Mouse (Mus musculus) liver, embryonic 13.5 days (tissue): ENCODE data around the gene Gm17079. TPM values are rescaled to one million over a fixed set of nuclear protein-coding genes. Genes with fewer than 3 reads are reported as not detected.
"Not testable (repeated sequence)": the region's sequence is repeated elsewhere in the genome, so short reads cannot be mapped to it uniquely, and the experiment has no call there.

Experiments
- ATAC-seq: fragments of 200-750 bp; cut with Nextera tagmentation; 2 replicates; pipeline ENCODE4 v1.8.0; 2017; ENCODE audit warnings: low read depth, mild to moderate bottlenecking, moderate number of reproducible peaks, moderate library complexity
- DNase-seq: peaks from one replicate; pipeline ENCODE4 v3.0.0; 2022
- H3K27ac ChIP-seq: fragments of 300-500 bp; sonication (generic); 2 replicates; pipeline ENCODE4 v1.5.1; 2015; ENCODE audit warnings: moderate library complexity, mild to moderate bottlenecking, inconsistent platforms
- H3K27me3 ChIP-seq: fragments of 300-500 bp; sonication (generic); 2 replicates; pipeline ENCODE4 v1.6.1; 2015; ENCODE audit warnings: mild to moderate bottlenecking, inconsistent platforms
- H3K36me3 ChIP-seq: fragments of 300-500 bp; sonication (generic); 2 replicates; pipeline ENCODE4 v1.6.1; 2015; ENCODE audit warnings: mild to moderate bottlenecking, inconsistent platforms
- H3K4me1 ChIP-seq: fragments of 300-500 bp; sonication (generic); replicated peaks from 2 replicates; pipeline ENCODE4 v1.6.1; 2015; ENCODE audit warnings: inconsistent platforms
- H3K4me2 ChIP-seq: fragments of 300-500 bp; sonication (generic); 2 replicates; pipeline ENCODE4 v1.6.1; 2015; ENCODE audit warnings: inconsistent platforms, mild to moderate bottlenecking, moderate library complexity
- H3K4me3 ChIP-seq: fragments of 300-500 bp; sonication (generic); replicated peaks from 2 replicates; pipeline ENCODE4 v1.5.1; 2015; ENCODE audit warnings: mild to moderate bottlenecking, inconsistent platforms
- H3K9ac ChIP-seq: fragments of 300-500 bp; sonication (generic); 2 replicates; pipeline ENCODE4 v1.6.1; 2015; ENCODE audit warnings: mild to moderate bottlenecking, inconsistent platforms
- H3K9me3 ChIP-seq: fragments of 300-500 bp; sonication (generic); replicated peaks from 2 replicates; pipeline ENCODE4 v1.6.1; 2016; ENCODE audit warnings: inconsistent platforms
- WGBS: fragments of 180-500 bp; shearing (Covaris S2); methylation state at CpG from one replicate; pipeline ENCODE4 v1.1.7; 2015; ENCODE audit not compliant: insufficient replicate concordance; 5-methylcytosine and 5-hydroxymethylcytosine counted together
- polyA plus RNA-seq: library from polyadenylated mRNA; unstranded; fragments of >200 nt; fragmentation: Nextera tagmentation; extraction: Ambion mirVana; gene quantifications from 2 replicates; pipeline ENCODE4 v1.2.1, GENCODE M21; 2015

Gm17079 gene
- polyA plus RNA-seq, result not detected in 2 replicates

GRCm38 (mm10) chr14:51695368-51695767 is at the start of gene Gm17079:
Gm17079 (minus strand) TSS chr14:51695468.
- not testable (repeated sequence) for ATAC-seq, DNase-seq, H3K9ac ChIP-seq

GRCm38 (mm10) chr14:51740347-51741170 is 45.3 kb upstream of the Gm17079 start:
- no peaks in the 10 kb centered on the region for H3K9me3 ChIP-seq
- H3K4me2 ChIP-seq, result peak overlapping the region; percentile 41
- 1% methylated on average over 42 of the region's 42 CpGs for WGBS
- no peaks in the 10 kb centered on the region for H3K4me1 ChIP-seq
- H3K27ac ChIP-seq, result no peak overlapping the region
- no peaks in the 10 kb centered on the region for H3K36me3 ChIP-seq
- ATAC-seq, result no peak
- H3K4me3 ChIP-seq, result peak overlapping the region; percentile 24; the same call in 1 of the 2 replicates
- H3K27me3 ChIP-seq, result peaks cover 45% of the 10 kb centered on the region
- DNase-seq, result no peak
- no peak overlapping the region for H3K9ac ChIP-seq

More at GRCm38 (mm10) chr14:51695368-51695767, at the start of gene Gm17079:
- not testable (repeated sequence) for H3K4me2 ChIP-seq, H3K4me1 ChIP-seq, H3K9me3 ChIP-seq, H3K27me3 ChIP-seq, H3K27ac ChIP-seq, H3K36me3 ChIP-seq, H3K4me3 ChIP-seq
- 59% methylated on average over 2 of the region's 2 CpGs for WGBS

- Histone ChIP-seq H3K9ac (no peak overlapping the region), H3K4me3 (no peak overlapping the region), H3K36me3 (no peaks in the 10 kb centered on the region), H3K4me2 (no peak overlapping the region), H3K27me3 (peaks cover 45% of the 10 kb centered on the region), H3K4me1 (no peaks in the 10 kb centered on the region), H3K27ac (no peak overlapping the region), H3K9me3 (no peaks in the 10 kb centered on the region)
- no peak for ATAC-seq
- WGBS, result 5% methylated on average over 24 of the region's 24 CpGs
- DNase-seq, result no peak
Measured at GRCm38 (mm10) chr14:51739150-51739993, 44.1 kb upstream of the Gm17079 start.

- peaks cover 45% of the 10 kb centered on the region for H3K27me3 ChIP-seq
- no peak for DNase-seq
- H3K9ac ChIP-seq, result no peak overlapping the region
- no peak for ATAC-seq
- no peak overlapping the region for H3K4me2 ChIP-seq
- no peak overlapping the region for H3K27ac ChIP-seq
- H3K4me3 ChIP-seq, result no peak overlapping the region
- H3K36me3 ChIP-seq, result no peaks in the 10 kb centered on the region
- H3K4me1 ChIP-seq, result no peaks in the 10 kb centered on the region
- no peaks in the 10 kb centered on the region for H3K9me3 ChIP-seq
- 5% methylated on average over 29 of the region's 29 CpGs for WGBS
Measured at GRCm38 (mm10) chr14:51738411-51739149, 43.3 kb upstream of the Gm17079 start.

GRCm38 (mm10) chr14:51737967-51738366 is 42.7 kb upstream of the Gm17079 start:
- no peak for DNase-seq
- no peak overlapping the region for H3K9ac ChIP-seq
- H3K9me3 ChIP-seq, result no peaks in the 10 kb centered on the region
- H3K4me3 ChIP-seq, result no peak overlapping the region
- H3K4me2 ChIP-seq, result no peak overlapping the region
- H3K27me3 ChIP-seq, result peaks cover 45% of the 10 kb centered on the region
- ATAC-seq, result no peak
- no peaks in the 10 kb centered on the region for H3K4me1 ChIP-seq
- H3K27ac ChIP-seq, result no peak overlapping the region
- 15% methylated on average over 12 of the region's 12 CpGs for WGBS
- H3K36me3 ChIP-seq, result no peaks in the 10 kb centered on the region

- 36% methylated on average over 1 of the region's 1 CpGs for WGBS
- ATAC-seq (no peak), DNase-seq (no peak)
- H3K27me3 ChIP-seq, result no peaks in the 10 kb centered on the region
- H3K4me1 ChIP-seq, result no peaks in the 10 kb centered on the region
- no peak within 1 kb of the TSS for H3K9ac ChIP-seq
- H3K4me2 ChIP-seq, result no peak within 1 kb of the TSS
- H3K27ac ChIP-seq, result no peak within 1 kb of the TSS
- H3K9me3 ChIP-seq, result no peaks in the 10 kb centered on the region
- no peaks in the 10 kb centered on the region for H3K36me3 ChIP-seq
- H3K4me3 ChIP-seq, result no peak within 1 kb of the TSS
Measured at GRCm38 (mm10) chr14:51717083-51717482, 21.8 kb upstream of the Gm17079 start, which contains the start of gene Gm5800. Gm5800 (minus strand) TSS chr14:51717183.

GRCm38 (mm10) chr14:51677269-51677668 is 18.0 kb downstream of the Gm17079 start:
- Histone ChIP-seq H3K27me3 (no peaks in the 10 kb centered on the region), H3K36me3 (no peaks in the 10 kb centered on the region), H3K4me2 (no peak overlapping the region), H3K27ac (no peak overlapping the region), H3K9ac (no peak overlapping the region), H3K4me1 (no peaks in the 10 kb centered on the region), H3K4me3 (no peak overlapping the region), H3K9me3 (no peaks in the 10 kb centered on the region)
- WGBS, result 76% methylated on average over 5 of the region's 5 CpGs
- ATAC-seq (no peak), DNase-seq (no peak)

Other genes starting within 250 kb of the Gm17079 start
- not detected in 2 replicates for gene Vmn2r89, start 243.6 kb downstream of the Gm17079 start, polyA plus RNA-seq
- gene Gm5622, start 142.7 kb downstream of the Gm17079 start, polyA plus RNA-seq, result 0.09 and 0.22 TPM in 2 replicates
- gene Gm17175, start 121.4 kb downstream of the Gm17079 start, polyA plus RNA-seq, result not detected in 2 replicates
- gene Gm17174, start 103.3 kb downstream of the Gm17079 start, polyA plus RNA-seq, result not detected in 2 replicates
- not detected in 2 replicates for gene Gm17078, start 84.2 kb downstream of the Gm17079 start, polyA plus RNA-seq
- gene Gm4181, start 59.8 kb downstream of the Gm17079 start, polyA plus RNA-seq, result not detected in 2 replicates
- gene Gm5800, start 21.7 kb upstream of the Gm17079 start, polyA plus RNA-seq, result not detected in 2 replicates
- not detected in 2 replicates for gene Ang4, start 78.1 kb upstream of the Gm17079 start, polyA plus RNA-seq
- not detected in 2 replicates for gene AY358078, start 104.6 kb upstream of the Gm17079 start, polyA plus RNA-seq
- 9.8 and 10.1 TPM in 2 replicates for gene Ear6, start 158.2 kb upstream of the Gm17079 start, polyA plus RNA-seq
- 16.6 and 19.8 TPM in 2 replicates for gene Mettl17, start 189.4 kb upstream of the Gm17079 start, polyA plus RNA-seq
- gene Slc39a2, start 197.4 kb upstream of the Gm17079 start, polyA plus RNA-seq, result 0.05 and 0.08 TPM in 2 replicates
- gene Ndrg2, start 218.7 kb upstream of the Gm17079 start, polyA plus RNA-seq, result 16.1 and 17.1 TPM in 2 replicates
- not detected in 2 replicates for gene Tppp2, start 223.0 kb upstream of the Gm17079 start, polyA plus RNA-seq
- not detected in 2 replicates for gene Rnase13, start 227.3 kb upstream of the Gm17079 start, polyA plus RNA-seq